Mouse (Mus musculus): ENCODE results near the gene Cep89.

Cep89 gene

GRCm38 (mm10) chr7:35386525-35386952 is 10.3 kb upstream of the Cep89 start:
- no peak for DNase-seq

DNA sequence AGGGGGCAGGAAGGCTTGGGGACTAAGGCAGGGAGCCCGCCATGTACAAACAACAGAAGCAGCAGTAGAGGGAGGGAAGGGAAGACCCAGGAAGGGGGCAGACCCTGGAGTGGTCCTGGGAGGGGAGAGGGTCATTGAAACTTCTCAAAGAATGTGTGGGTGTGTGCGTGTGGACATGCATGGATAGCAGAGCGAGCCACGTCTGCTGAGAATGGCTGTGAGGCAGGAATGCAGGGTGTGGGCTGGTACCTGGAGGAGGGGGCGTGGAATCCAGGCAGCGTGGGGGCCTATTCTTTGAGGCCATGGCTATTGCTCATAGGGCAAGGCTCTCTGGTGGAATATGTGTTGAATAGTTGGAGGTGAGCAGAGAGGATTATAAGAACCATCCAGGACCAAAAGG is 8.1 kb upstream of the Cep89 start:
- no peak for DNase-seq

GRCm38 (mm10) chr7:35392935-35393334 is 3.9 kb upstream of the Cep89 start:
- no peak for DNase-seq

GRCm38 (mm10) chr7:35395734-35396456 is 940 bp upstream of the Cep89 start:
- DNase-seq = peak; percentile 55

DNA sequence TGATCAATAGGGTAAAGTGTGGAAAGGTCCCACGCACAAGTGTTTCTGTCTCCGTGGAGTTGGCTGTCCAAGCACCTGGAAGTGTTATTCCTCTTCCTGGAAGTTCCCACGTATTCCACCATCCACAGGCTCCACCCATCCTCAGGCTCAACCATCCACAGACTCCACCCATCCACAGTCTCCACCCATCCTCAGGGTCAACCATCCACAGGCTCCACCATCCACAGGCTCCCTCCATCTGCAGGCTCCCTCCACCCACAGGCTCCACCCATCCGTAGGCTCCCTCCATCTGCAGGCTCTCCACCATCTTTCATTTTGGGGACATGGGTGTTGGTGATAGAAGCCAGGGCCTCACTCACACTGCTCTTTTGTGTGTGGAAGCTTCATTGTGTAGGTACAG is 4.3 kb downstream of the Cep89 start:
- DNase-seq = no peak

GRCm38 (mm10) chr7:35415226-35415625 is 18.4 kb downstream of the Cep89 start:
- no peak for DNase-seq

- DNase-seq = no peak
These were observed 19.2 kb downstream of the Cep89 start for GRCm38 (mm10) chr7:35415801-35416653.

- DNase-seq = no peak
These were observed 19.8 kb downstream of the Cep89 start for GRCm38 (mm10) chr7:35416654-35416948.

DNA sequence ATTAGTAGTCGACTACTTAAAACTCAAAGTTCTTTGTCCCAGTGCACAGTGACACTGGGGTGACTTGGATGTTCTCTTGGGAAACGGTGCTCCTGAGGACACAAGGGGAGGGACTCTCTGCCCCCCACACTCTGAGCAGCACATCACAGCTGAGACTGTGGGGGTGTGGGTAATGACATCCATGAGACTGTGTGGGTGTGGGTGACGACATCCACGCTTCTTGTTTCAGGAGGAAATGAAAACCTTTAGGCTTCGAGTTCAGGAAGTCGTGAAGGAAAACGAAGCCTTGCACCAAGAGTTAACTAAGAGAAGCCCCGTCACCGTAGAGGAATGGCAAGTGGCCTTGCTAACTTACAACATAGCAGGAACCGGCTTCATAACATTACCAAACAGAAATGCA is 26.2 kb downstream of the Cep89 start:
- no peak for DNase-seq

- no peak for DNase-seq
These were observed 31.3 kb downstream of the Cep89 start for GRCm38 (mm10) chr7:35428146-35428545.

DNA sequence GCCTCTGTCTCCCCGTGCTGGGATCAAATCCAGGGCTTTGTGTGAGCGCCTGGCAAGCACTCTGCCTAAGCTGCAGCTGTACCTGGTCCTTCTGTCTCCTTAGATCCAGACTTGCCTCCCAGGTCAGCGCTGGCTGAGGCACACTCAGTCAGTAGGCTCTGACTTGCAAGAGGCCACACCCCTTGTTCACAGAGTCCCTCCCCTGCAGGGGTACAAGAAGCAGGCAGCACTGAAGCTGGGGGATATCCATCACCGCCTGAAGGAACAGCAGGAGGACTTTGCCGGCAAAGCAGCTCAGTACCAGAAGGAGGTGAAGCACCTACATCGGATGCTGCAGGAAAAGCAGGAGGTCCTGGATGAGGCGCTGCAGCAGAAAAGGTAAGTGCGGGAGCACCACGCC is 38.4 kb downstream of the Cep89 start:
- DNase-seq = no peak

DNA sequence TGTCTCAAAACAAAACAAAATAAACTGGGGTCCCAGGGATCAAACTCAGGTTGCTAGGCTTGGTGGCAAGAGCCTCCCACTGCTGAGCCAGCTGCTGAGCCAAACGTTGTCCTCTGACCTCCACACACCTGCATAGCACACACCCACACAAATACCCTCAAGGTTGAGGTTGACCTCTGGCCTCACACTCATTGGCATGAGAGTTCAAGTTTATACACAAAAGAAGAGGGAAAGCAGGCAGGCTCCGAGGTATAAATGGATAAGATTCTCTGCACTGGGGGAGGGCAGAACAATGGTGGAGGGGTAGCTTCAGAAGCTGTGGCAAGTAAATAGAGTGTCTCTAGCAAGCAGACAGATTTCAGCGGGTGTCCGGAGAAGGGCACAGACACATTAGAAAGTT is 50.7 kb downstream of the Cep89 start:
- no peak for DNase-seq

DNA sequence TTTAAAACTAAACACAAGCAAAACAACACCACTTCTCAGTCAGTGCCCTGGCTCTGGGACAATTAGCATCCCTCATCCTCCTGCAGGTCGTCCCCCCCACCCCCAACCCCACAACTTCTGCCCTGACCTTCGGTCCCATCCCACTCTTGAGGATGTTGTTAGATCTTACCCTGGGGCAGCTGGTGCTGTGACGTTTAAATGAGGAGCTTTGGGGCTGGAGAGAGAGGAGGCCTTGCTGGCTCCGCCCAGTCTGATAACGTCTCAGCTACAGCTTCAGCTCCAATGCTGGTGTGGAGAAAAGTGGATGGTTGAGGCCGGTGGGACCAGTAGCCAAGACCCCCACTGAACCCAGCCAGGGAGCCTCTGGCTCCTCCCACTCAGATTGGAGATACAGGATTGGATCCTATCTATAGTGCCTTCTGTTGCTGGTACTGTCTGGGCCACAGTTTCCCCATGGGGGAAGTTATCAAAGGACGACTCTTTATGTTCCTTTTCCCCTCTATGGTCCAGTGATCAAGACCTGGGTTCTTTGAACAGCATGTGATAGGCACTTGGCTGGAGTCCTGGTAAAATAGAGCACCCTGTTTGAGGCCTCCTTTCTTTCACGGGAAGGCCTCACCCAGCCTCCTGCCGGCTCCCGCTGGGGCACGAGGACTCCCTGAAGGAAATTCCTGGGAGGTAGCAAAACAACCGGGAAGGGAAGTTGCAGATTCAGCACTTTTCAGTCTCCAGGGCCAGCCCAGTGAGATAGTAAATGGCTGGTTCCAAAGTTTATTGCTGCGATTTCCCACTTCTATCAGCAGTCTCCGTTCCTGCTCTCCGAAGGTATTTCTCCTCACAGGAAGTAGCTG is 51.4 kb downstream of the Cep89 start, which contains the start of gene Slc7a9:
Slc7a9 (plus strand) TSS at position 801 of the 851 bp plus-strand sequence.
- no peak for DNase-seq

GRCm38 (mm10) chr7:35448867-35449266 is 52.0 kb downstream of the Cep89 start:
- DNase-seq = no peak

DNA sequence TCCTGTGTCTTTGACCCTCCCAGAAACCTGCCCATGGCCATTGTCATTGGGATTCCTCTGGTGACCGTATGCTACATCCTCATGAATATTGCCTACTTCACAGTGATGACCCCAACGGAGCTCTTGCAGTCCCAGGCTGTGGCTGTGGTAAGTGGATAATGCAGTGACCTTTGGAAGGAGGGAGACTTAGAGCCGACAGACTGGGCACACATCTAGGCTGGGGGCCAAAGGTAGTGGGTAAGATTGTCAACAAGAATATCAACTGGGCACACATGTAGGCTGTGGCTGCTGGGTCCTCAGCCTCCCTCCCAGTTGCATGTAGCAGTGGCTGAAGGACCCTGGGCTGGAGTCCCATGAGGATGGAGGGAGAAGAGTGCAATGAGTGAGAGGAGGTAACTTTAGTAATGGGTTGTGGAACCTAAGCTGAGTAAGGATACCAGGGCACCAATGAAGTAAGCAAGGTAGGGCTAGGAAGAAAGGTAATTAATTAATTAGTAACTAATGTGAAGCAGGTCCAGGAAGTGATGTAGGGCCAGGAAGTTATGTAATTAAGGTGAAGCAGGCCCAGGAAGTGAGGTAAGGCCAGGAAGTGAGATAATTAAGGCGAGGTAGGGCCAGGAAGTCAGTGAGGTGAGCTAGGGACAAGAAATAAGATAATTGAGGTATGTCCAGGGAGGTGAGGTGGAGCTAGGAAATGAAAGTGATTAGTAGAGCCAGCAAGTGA is 59.4 kb downstream of the Cep89 start:
- DNase-seq = no peak

DNA sequence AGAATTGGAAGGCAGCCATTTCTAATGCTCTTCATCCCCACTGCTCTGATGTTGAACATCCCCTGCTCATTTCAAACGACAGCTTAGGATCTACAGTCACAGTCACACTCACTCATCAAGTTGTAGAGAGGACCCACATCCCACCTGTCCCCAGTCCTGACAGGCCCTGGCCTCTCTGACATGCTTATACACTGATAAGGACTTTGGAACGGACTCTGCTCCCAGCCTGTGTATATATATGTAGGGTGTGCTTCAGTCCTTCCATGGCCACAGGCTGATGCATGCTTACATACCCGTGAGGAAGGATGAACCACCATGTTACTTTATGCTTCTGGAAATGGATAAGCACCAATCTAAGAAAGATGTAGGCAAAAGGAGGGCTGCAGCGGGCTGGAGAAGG is 64.1 kb downstream of the Cep89 start:
- DNase-seq = no peak

GRCm38 (mm10) chr7:35465027-35465426 is 68.2 kb downstream of the Cep89 start:
- no peak for DNase-seq

- no peak for DNase-seq
These were observed 71.0 kb downstream of the Cep89 start for GRCm38 (mm10) chr7:35467856-35468255.

DNA sequence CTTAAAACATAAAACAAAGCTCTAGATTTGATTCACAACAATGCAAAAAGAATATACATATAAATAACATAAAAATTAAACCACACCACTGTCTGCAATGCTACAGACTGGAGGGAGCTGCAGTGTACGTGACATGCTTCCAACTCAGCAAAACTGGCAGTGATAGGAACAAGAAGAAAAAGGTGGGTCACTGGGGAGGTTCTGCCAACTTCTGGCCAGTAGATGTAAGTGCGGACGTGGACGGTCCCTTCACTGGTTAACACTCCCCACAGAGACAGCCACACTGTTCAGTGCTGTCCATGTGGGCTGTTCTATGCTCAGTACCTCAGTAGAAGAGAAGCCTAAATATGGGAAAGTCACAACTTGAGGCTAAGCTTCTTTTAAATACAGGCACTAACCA is 74.0 kb downstream of the Cep89 start:
- no peak for DNase-seq

DNA sequence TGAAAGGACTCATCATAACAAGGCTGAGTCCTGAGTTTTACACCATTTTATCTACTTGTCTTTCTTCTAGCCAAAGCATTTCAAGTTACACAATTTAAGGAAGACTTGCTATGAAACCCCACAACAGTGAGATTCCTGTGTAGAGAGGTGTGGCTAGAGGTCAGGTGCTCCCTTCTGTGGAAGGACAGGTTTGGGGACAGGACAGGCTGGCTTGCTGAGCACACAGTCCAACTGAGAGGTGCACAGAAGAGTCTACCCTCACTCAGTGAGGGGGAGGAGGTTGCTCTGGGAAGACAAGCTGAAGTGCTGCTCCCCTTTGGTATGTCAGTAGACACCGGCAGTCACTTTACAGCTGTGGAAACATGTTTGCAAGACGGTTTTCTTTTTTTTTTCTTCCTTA is 79.6 kb downstream of the Cep89 start:
- DNase-seq = no peak

DNA sequence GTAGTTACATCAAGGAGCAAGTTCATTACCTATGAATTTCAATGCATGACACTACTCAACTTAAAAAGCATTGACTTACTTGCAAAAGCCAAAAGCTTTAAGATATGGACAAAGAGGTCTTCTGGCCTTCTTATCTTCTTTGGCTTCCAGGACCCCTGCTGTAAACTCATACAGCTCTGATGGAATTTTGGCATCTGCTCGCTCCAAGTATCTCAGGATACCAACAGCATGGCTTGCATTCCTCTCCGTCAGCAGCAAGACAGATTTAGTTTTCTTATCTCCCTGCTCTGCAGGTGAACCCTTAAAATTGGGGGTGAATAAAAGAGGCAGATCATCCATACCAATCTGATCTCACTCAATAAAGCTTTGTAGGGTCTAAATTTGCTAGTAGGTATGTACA is 88.3 kb downstream of the Cep89 start:
- DNase-seq = no peak

DNA sequence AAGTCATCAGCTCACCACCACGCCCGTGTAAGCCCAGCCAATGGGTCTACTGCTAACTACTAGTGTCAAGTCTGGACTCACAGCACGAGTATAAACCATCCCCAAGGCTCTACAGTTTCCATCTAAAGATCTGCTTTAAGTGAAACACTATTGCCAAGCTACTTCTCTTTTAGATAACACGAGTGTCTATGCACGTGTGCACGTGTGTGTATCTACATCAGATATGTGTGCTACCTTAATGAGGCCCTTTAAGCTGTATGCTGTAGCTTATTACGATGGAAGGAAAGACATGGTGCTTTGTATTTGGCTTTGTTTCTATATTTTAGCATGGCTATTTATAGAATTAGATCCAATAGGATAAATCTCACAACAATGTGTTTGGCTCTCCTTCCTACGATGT is 89.7 kb downstream of the Cep89 start:
- DNase-seq = no peak
